ENCODE assay signal across 13 mouse cellular contexts in genomic region chr7:128553105-128553705, GRCm38 (mm10). TPM values are rescaled to one million over a fixed set of nuclear protein-coding genes. Genes with fewer than 3 reads are reported as not detected.
A peak's percentile ranks its signal among the peaks of the same experiment; 100 is the strongest.
DNase-seq lines count a peak whose midpoint lies in the region; ATAC-seq and TF ChIP-seq lines count a peak whose summit lies in the region.
"Had no signal": no experiment of that assay in that cellular context is flagged by ENCODE, and none has a peak within 500 bp of the region (broad histone marks: within the 10 kb centered on the region; RNA-seq: fewer than 3 reads in every experiment).

No protein-coding gene starts in this region.

- no peaks in the 10 kb centered on the region for H3K27me3 ChIP-seq in lung, embryonic 16.5 days (ENCODE audit: control insufficient read depth, insufficient read depth, low read depth, low read length)
- no peaks in the 10 kb centered on the region for H3K27me3 ChIP-seq in embryonic facial prominence, embryonic 15.5 days
- no peaks in the 10 kb centered on the region for H3K27me3 ChIP-seq in stomach, embryonic 14.5 days (ENCODE audit: control insufficient read depth, insufficient read depth, low read length)
- H3K27me3 ChIP-seq: hindbrain, embryonic 15.5 days had no signal

- peaks cover 5% of the 10 kb centered on the region for H3K4me1 ChIP-seq in lung, embryonic 16.5 days (replicated peaks; ENCODE audit: control insufficient read depth, insufficient read depth, low read length)
- H3K4me1 ChIP-seq in lung, adult 2 months (ENCODE audit: control insufficient read depth, insufficient read depth, low read length) = peaks cover 12% of the 10 kb centered on the region
- peaks cover 21% of the 10 kb centered on the region for H3K4me1 ChIP-seq in embryonic facial prominence, embryonic 15.5 days
- H3K4me1 ChIP-seq in stomach, embryonic 14.5 days (ENCODE audit: control insufficient read depth, insufficient read depth, low read length) = peaks cover 21% of the 10 kb centered on the region; the same call in 1 of the 2 replicates

- no peaks in the 10 kb centered on the region for H3K36me3 ChIP-seq in lung, embryonic 16.5 days (ENCODE audit: control insufficient read depth, insufficient read depth, low read length)
- peaks cover 6% of the 10 kb centered on the region; the same call in 1 of the 2 replicates for H3K36me3 ChIP-seq in embryonic facial prominence, embryonic 15.5 days
- peaks cover 1% of the 10 kb centered on the region; the same call in 1 of the 2 replicates for H3K36me3 ChIP-seq in stomach, embryonic 14.5 days (ENCODE audit: control insufficient read depth, insufficient read depth, low read length)
- H3K36me3 ChIP-seq: hindbrain, embryonic 15.5 days had no signal

- 0 out of 2 replicates have a peak, but pooled peaks have one; percentile 64 for ATAC-seq in lung, embryonic 16.5 days (ENCODE audit: low read depth)
- ATAC-seq in embryonic facial prominence, embryonic 15.5 days (ENCODE audit: insufficient number of reproducible peaks, low FRiP score, low TSS enrichment, low read depth) = peak; percentile 72
- peak; percentile 85 for ATAC-seq in stomach, embryonic 14.5 days (ENCODE audit: insufficient number of reproducible peaks, insufficient read depth, low FRiP score, low read depth)

- H3K9ac ChIP-seq in lung, embryonic 16.5 days (ENCODE audit: low read length) = no peak overlapping the region
- no peak overlapping the region for H3K9ac ChIP-seq in embryonic facial prominence, embryonic 15.5 days
- H3K9ac ChIP-seq in stomach, embryonic 14.5 days (replicated peaks; ENCODE audit: low read depth, low read length) = no peak overlapping the region
- H3K9ac ChIP-seq: hindbrain, embryonic 15.5 days; lung, embryonic 14.5 days had no signal

- TF ChIP-seq POLR2A in lung, adult 2 months (IDR thresholded peaks at IDR 0.05; ENCODE audit: borderline replicate concordance, extremely low read depth, low read depth, low read length) = no peak

- TF ChIP-seq CTCF in lung, adult 2 months (IDR thresholded peaks at IDR 0.05; ENCODE audit: insufficient read depth, low read length) = no peak

- WGBS in lung, embryonic 16.5 days = 23% methylated on average over 3 of the region's 3 CpGs
- 37% methylated on average over 3 of the region's 3 CpGs for WGBS in lung, adult 2 months
- WGBS in embryonic facial prominence, embryonic 15.5 days = 23% methylated on average over 3 of the region's 3 CpGs
- WGBS in stomach, embryonic 14.5 days = 20% methylated on average over 3 of the region's 3 CpGs

- no peaks in the 10 kb centered on the region for H3K9me3 ChIP-seq in lung, embryonic 16.5 days (ENCODE audit: control insufficient read depth, low read length)
- H3K9me3 ChIP-seq in embryonic facial prominence, embryonic 15.5 days (replicated peaks) = no peaks in the 10 kb centered on the region
- no peaks in the 10 kb centered on the region for H3K9me3 ChIP-seq in stomach, embryonic 14.5 days (ENCODE audit: control insufficient read depth, low read depth, low read length)
- H3K9me3 ChIP-seq: hindbrain, embryonic 15.5 days had no signal

- no peak overlapping the region for H3K27ac ChIP-seq in lung, embryonic 16.5 days (ENCODE audit: low read length)
- peak overlapping the region; percentile 39; the same call in 1 of the 2 replicates for H3K27ac ChIP-seq in embryonic facial prominence, embryonic 15.5 days (replicated peaks)
- no peak overlapping the region for H3K27ac ChIP-seq in stomach, embryonic 14.5 days (ENCODE audit: low read length)
- H3K27ac ChIP-seq: hindbrain, embryonic 15.5 days had no signal

- no peak overlapping the region for H3K4me3 ChIP-seq in lung, embryonic 16.5 days (ENCODE audit: low read length)
- no peak overlapping the region for H3K4me3 ChIP-seq in lung, adult 2 months (replicated peaks; ENCODE audit: extremely low read depth, low read depth, low read length)
- H3K4me3 ChIP-seq in embryonic facial prominence, embryonic 15.5 days (replicated peaks) = no peak overlapping the region
- H3K4me3 ChIP-seq in stomach, embryonic 14.5 days (ENCODE audit: low read depth, low read length) = no peak overlapping the region
- H3K4me3 ChIP-seq: hindbrain, embryonic 15.5 days had no signal

- H3K4me2 ChIP-seq in lung, embryonic 16.5 days (ENCODE audit: low read depth, low read length) = no peak overlapping the region
- H3K4me2 ChIP-seq in embryonic facial prominence, embryonic 15.5 days (replicated peaks) = no peak overlapping the region
- no peak overlapping the region for H3K4me2 ChIP-seq in stomach, embryonic 14.5 days (replicated peaks; ENCODE audit: low read depth, low read length)
- H3K4me2 ChIP-seq: heart, embryonic 11.5 days; hindbrain, embryonic 15.5 days; lung, embryonic 14.5 days had no signal

- no peak for DNase-seq in lung, adult 2 months
- peak; percentile 28 for DNase-seq in Muller cell, postnatal 12 days (ENCODE audit: inconsistent ontology term)
- no peak for DNase-seq in spleen, adult 18-20 months
- DNase-seq in frontal cortex, postnatal 25 days (ENCODE audit: low spot score in 2 of 2) = no peak
- DNase-seq: cerebellum, adult 9-11 months; kidney, adult 2 months; lung, embryonic 14.5 days; thymus, postnatal 14 days had no signal

RNA-seq across cellular contexts. Expression of gene Bag3, which starts 29.8 kb away (rescaled TPM):
- 24.0 and 26.3 TPM in 2 replicates for polyA plus RNA-seq in lung, embryonic 16.5 days (2015; fragmentation: Nextera tagmentation; extraction: Ambion mirVana)
- 58.6 and 60.3 TPM in 2 replicates for polyA plus RNA-seq in lung, adult 2 months (2012; rRNA removed)
- 22.1 and 22.5 TPM in 2 replicates for polyA plus RNA-seq in embryonic facial prominence, embryonic 15.5 days (2015; fragmentation: Nextera tagmentation; extraction: Ambion mirVana)
- 18.1 and 19.3 TPM in 2 replicates for polyA plus RNA-seq in stomach, embryonic 14.5 days (2014; fragmentation: Nextera tagmentation; extraction: Ambion mirVana)

RNA-seq across cellular contexts. Expression of gene Inpp5f, which starts 57.9 kb away (rescaled TPM):
- 16.2 and 17.3 TPM in 2 replicates for polyA plus RNA-seq in lung, embryonic 16.5 days (2015; fragmentation: Nextera tagmentation; extraction: Ambion mirVana)
- polyA plus RNA-seq in lung, adult 2 months (2012; rRNA removed) = 5.4 and 6.7 TPM in 2 replicates
- polyA plus RNA-seq in embryonic facial prominence, embryonic 15.5 days (2015; fragmentation: Nextera tagmentation; extraction: Ambion mirVana) = 15.6 and 18.8 TPM in 2 replicates
- polyA plus RNA-seq in stomach, embryonic 14.5 days (2014; fragmentation: Nextera tagmentation; extraction: Ambion mirVana) = 33.9 and 38.6 TPM in 2 replicates
